Mouse (Mus musculus) midbrain, postnatal 0 days (tissue): Measurements from ENCODE around the gene Robo3. TPM values are rescaled to one million over a fixed set of nuclear protein-coding genes. Genes with fewer than 3 reads are reported as not detected.

Experiments used
- ATAC-seq: fragments of 200-750 bp; cut with Nextera tagmentation; 2 replicates; pipeline ENCODE4 v1.8.0; 2017; ENCODE audit warnings: moderate number of reproducible peaks, mild to moderate bottlenecking, moderate TSS enrichment, moderate library complexity; ENCODE audit not compliant: low FRiP score
- DNase-seq: peaks from one replicate; pipeline ENCODE4 v3.0.0-alpha.2; 2015; ENCODE audit warnings: low spot score
- H3K27ac ChIP-seq: fragments of 300-500 bp; sonication (generic); 2 replicates; pipeline ENCODE4 v1.5.1; 2014; ENCODE audit warnings: low read depth, mild to moderate bottlenecking, low read length, mixed read lengths
- H3K27me3 ChIP-seq: fragments of 300-500 bp; sonication (generic); 2 replicates; pipeline ENCODE4 v1.6.1; 2014; ENCODE audit warnings: low read length, control low read depth, mixed read lengths; ENCODE audit not compliant: insufficient read depth
- H3K36me3 ChIP-seq: fragments of 300-500 bp; sonication (generic); 2 replicates; pipeline ENCODE4 v1.6.1; 2014; ENCODE audit warnings: low read length, control low read depth, mixed read lengths; ENCODE audit not compliant: insufficient read depth
- H3K4me1 ChIP-seq: fragments of 300-500 bp; sonication (generic); 2 replicates; pipeline ENCODE4 v1.6.1; 2014; ENCODE audit warnings: mild to moderate bottlenecking, control low read depth, antibody characterized with exemption, low read length, mixed read lengths; ENCODE audit not compliant: insufficient read depth
- H3K4me2 ChIP-seq: fragments of 300-500 bp; sonication (generic); 2 replicates; pipeline ENCODE4 v1.6.1; 2014; ENCODE audit warnings: low read depth, mild to moderate bottlenecking, low read length, mixed read lengths; ENCODE audit not compliant: poor library complexity, severe bottlenecking
- H3K4me3 ChIP-seq: fragments of 300-500 bp; sonication (generic); 2 replicates; pipeline ENCODE4 v1.5.1; 2014; ENCODE audit warnings: low read depth, mild to moderate bottlenecking, low read length, moderate library complexity
- H3K9ac ChIP-seq: fragments of 300-500 bp; sonication (generic); replicated peaks from 2 replicates; pipeline ENCODE4 v1.6.1; 2014; ENCODE audit warnings: mild to moderate bottlenecking, low read length, moderate library complexity, mixed read lengths; ENCODE audit not compliant: poor library complexity, severe bottlenecking
- H3K9me3 ChIP-seq: fragments of 300-500 bp; sonication (generic); 2 replicates; pipeline ENCODE4 v1.6.1; 2016; ENCODE audit warnings: low read length, control low read depth
- CTCF ChIP-seq: IDR thresholded peaks from 2 replicates; pipeline ENCODE4 v1.5.1; 2016; ENCODE audit warnings: antibody characterized with exemption, mild to moderate bottlenecking
- WGBS: fragments of 180-500 bp; shearing (Covaris S2); extraction: QIAGEN DNeasy Blood & Tissue Kit; methylation state at CpG from one replicate; pipeline ENCODE4 v1.1.7; 2014; 5-methylcytosine and 5-hydroxymethylcytosine counted together
- polyA plus RNA-seq: library from polyadenylated mRNA; unstranded; fragments of >200 nt; fragmentation: Nextera tagmentation; extraction: Ambion mirVana; gene quantifications from 2 replicates; pipeline ENCODE4 v1.2.1, GENCODE M21; 2015
- total RNA-seq: library from RNA; depleted of rRNA; stranded (reverse); fragments of >200 nt; gene quantifications from 2 replicates; pipeline ENCODE4 v1.2.3, GENCODE M21; 2014; rRNA removed

Gene Robo3
- total and polyA plus RNA-seq, 2 experiments from 2014 or later, result 1.0 to 2.9 TPM

GRCm38 (mm10) chr9:37368081-37368830 is 64.8 kb downstream of the Robo3 start:
- H3K4me3 ChIP-seq, result peak overlapping the region; percentile 25
- H3K27me3 ChIP-seq, result no peaks in the 10 kb centered on the region
- TF ChIP-seq CTCF, result peak; percentile 36; the same call in 1 of the 2 replicates
- peak; percentile 27 for DNase-seq
- no peaks in the 10 kb centered on the region for H3K36me3 ChIP-seq
- no peak overlapping the region for H3K9ac ChIP-seq
- peak overlapping the region; percentile 75 for H3K27ac ChIP-seq
- no peaks in the 10 kb centered on the region for H3K4me1 ChIP-seq
- peak overlapping the region; percentile 33 for H3K4me2 ChIP-seq
- 81% methylated on average over 11 of the region's 11 CpGs for WGBS
- H3K9me3 ChIP-seq, result no peaks in the 10 kb centered on the region
- no peak for ATAC-seq

GRCm38 (mm10) chr9:37367301-37368080 is 65.6 kb downstream of the Robo3 start, which contains the start of gene Hepacam:
Hepacam (plus strand) TSS chr9:37367351.
- no peak for TF ChIP-seq CTCF
- DNase-seq (peak; percentile 70), ATAC-seq (peak; percentile 90)
- H3K9ac ChIP-seq, result no peak within 1 kb of the TSS
- no peaks in the 10 kb centered on the region for H3K9me3 ChIP-seq
- peak within 1 kb of the TSS; percentile 33 for H3K4me2 ChIP-seq
- H3K4me1 ChIP-seq, result no peaks in the 10 kb centered on the region
- peak within 1 kb of the TSS; percentile 75 for H3K27ac ChIP-seq
- WGBS, result 74% methylated on average over 17 of the region's 17 CpGs
- no peaks in the 10 kb centered on the region for H3K27me3 ChIP-seq
- H3K36me3 ChIP-seq, result no peaks in the 10 kb centered on the region
- peak within 1 kb of the TSS; percentile 25 for H3K4me3 ChIP-seq

GRCm38 (mm10) chr9:37365706-37366105 is 67.3 kb downstream of the Robo3 start:
- Histone ChIP-seq H3K9ac (no peak overlapping the region), H3K9me3 (no peaks in the 10 kb centered on the region), H3K4me2 (no peak overlapping the region), H3K36me3 (no peaks in the 10 kb centered on the region), H3K4me1 (no peaks in the 10 kb centered on the region), H3K27ac (no peak overlapping the region), H3K27me3 (no peaks in the 10 kb centered on the region), H3K4me3 (no peak overlapping the region)
- 83% methylated on average over 5 of the region's 5 CpGs for WGBS
- no peak for TF ChIP-seq CTCF
- ATAC-seq, result no peak
- no peak for DNase-seq

Other genes with a start within 250 kb of the Robo3 start
- gene Tmem218, start 225.0 kb downstream of the Robo3 start, total RNA-seq, result 4.9 and 5.9 TPM in 2 replicates
- gene Tmem218, start 225.0 kb downstream of the Robo3 start, polyA plus RNA-seq, result 9.9 TPM in 2 replicates
- gene Slc37a2, start 177.5 kb downstream of the Robo3 start, total RNA-seq, result 3.5 and 4.2 TPM in 2 replicates
- gene Slc37a2, start 177.5 kb downstream of the Robo3 start, polyA plus RNA-seq, result 1.1 and 1.2 TPM in 2 replicates
- 5.0 and 5.4 TPM in 2 replicates for gene Ccdc15, start 84.8 kb downstream of the Robo3 start, total RNA-seq
- 6.8 and 8.6 TPM in 2 replicates for gene Ccdc15, start 84.8 kb downstream of the Robo3 start, polyA plus RNA-seq
- 35.7 and 37.1 TPM in 2 replicates for gene Hepacam, start 65.9 kb downstream of the Robo3 start, total RNA-seq
- gene Hepacam, start 65.9 kb downstream of the Robo3 start, polyA plus RNA-seq, result 49.9 and 58.1 TPM in 2 replicates
- gene Robo4, start 31.3 kb downstream of the Robo3 start, total RNA-seq, result 10.1 and 12.6 TPM in 2 replicates
- 3.6 and 4.0 TPM in 2 replicates for gene Robo4, start 31.3 kb downstream of the Robo3 start, polyA plus RNA-seq
- gene Msantd2, start 56.1 kb upstream of the Robo3 start, total RNA-seq, result 37.0 and 55.1 TPM in 2 replicates
- gene Msantd2, start 56.1 kb upstream of the Robo3 start, polyA plus RNA-seq, result 20.5 and 21.1 TPM in 2 replicates
- 29.1 and 39.3 TPM in 2 replicates for gene Esam, start 94.8 kb upstream of the Robo3 start, total RNA-seq
- gene Esam, start 94.8 kb upstream of the Robo3 start, polyA plus RNA-seq, result 35.1 and 38.6 TPM in 2 replicates
- 0.90 and 6.1 TPM in 2 replicates for gene Vsig2, start 106.0 kb upstream of the Robo3 start, total RNA-seq
- gene Vsig2, start 106.0 kb upstream of the Robo3 start, polyA plus RNA-seq, result 1.6 and 1.7 TPM in 2 replicates
- 35.7 and 58.1 TPM in 2 replicates for gene Nrgn, start 119.7 kb upstream of the Robo3 start, total RNA-seq
- 80.4 and 80.6 TPM in 2 replicates for gene Nrgn, start 119.7 kb upstream of the Robo3 start, polyA plus RNA-seq
- 15.2 and 15.8 TPM in 2 replicates for gene Siae, start 122.5 kb upstream of the Robo3 start, total RNA-seq
- 14.9 and 16.1 TPM in 2 replicates for gene Siae, start 122.5 kb upstream of the Robo3 start, polyA plus RNA-seq
- 1.2 and 1.4 TPM in 2 replicates for gene Spa17, start 180.5 kb upstream of the Robo3 start, total RNA-seq
- 6.3 and 10.1 TPM in 2 replicates for gene Spa17, start 180.5 kb upstream of the Robo3 start, polyA plus RNA-seq
- 55.3 and 55.7 TPM in 2 replicates for gene Tbrg1, start 224.1 kb upstream of the Robo3 start, total RNA-seq
- gene Tbrg1, start 224.1 kb upstream of the Robo3 start, polyA plus RNA-seq, result 91.4 and 94.4 TPM in 2 replicates
- not detected in 2 replicates for gene Panx3, start 236.0 kb upstream of the Robo3 start, total RNA-seq
- gene Panx3, start 236.0 kb upstream of the Robo3 start, polyA plus RNA-seq, result 0.10 TPM in 1 of 2 replicates, not detected in the other